In the genomic region with DNA sequence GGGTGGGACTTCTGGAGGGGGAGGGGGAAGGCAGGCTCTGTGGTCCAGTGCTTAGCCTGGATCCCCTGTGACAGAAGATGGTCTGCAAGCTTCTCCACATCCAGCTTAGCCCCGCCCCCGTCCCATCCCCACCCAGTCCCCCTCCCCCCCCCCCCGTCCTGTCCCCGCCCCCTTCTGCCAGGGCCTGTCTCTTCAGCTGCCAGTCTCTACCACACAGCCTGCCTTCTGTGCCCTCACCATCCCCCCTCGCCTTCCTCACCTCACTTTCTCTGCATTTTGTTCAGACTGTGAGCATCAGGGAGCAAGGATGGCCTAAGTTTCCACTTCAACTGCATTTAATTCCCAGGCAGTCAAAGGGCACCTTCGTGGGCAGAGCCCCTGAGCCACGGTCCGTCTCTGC, we compare ENCODE assay signal across 19 mouse cellular contexts. TPM values are rescaled to one million over a fixed set of nuclear protein-coding genes. Genes with fewer than 3 reads are reported as not detected.
"Had no signal": no experiment of that assay in that cellular context is flagged by ENCODE, and none has a peak within 500 bp of the region (broad histone marks: within the 10 kb centered on the region; RNA-seq: fewer than 3 reads in every experiment).

No protein-coding gene starts in this region.

- H3K36me3 ChIP-seq: liver, embryonic 15.5 days; lung, embryonic 15.5 days; midbrain, embryonic 10.5 days; midbrain, embryonic 15.5 days; neural tube, embryonic 12.5 days; stomach, embryonic 15.5 days had no signal

- H3K4me3 ChIP-seq: liver, embryonic 15.5 days; lung, embryonic 15.5 days; megakaryocyte, embryonic 14.5 days; midbrain, embryonic 10.5 days; midbrain, embryonic 15.5 days; neural tube, embryonic 12.5 days; stomach, embryonic 15.5 days had no signal

- ATAC-seq: intestine, embryonic 16.5 days; midbrain, embryonic 15.5 days had no signal

- H3K4me2 ChIP-seq: liver, embryonic 11.5 days; liver, embryonic 15.5 days; lung, embryonic 15.5 days; midbrain, embryonic 15.5 days; neural tube, embryonic 12.5 days; stomach, embryonic 15.5 days had no signal

- H3K27ac ChIP-seq: liver, embryonic 15.5 days; lung, embryonic 15.5 days; midbrain, embryonic 15.5 days; neural tube, embryonic 12.5 days; stomach, embryonic 15.5 days had no signal

- H3K4me1 ChIP-seq: liver, embryonic 15.5 days; lung, embryonic 15.5 days had no signal

- H3K9me3 ChIP-seq: liver, embryonic 15.5 days; lung, embryonic 15.5 days; midbrain, embryonic 10.5 days; midbrain, embryonic 15.5 days; neural tube, embryonic 12.5 days; stomach, embryonic 15.5 days had no signal

- H3K9ac ChIP-seq: liver, embryonic 15.5 days; lung, embryonic 15.5 days; midbrain, embryonic 15.5 days; neural tube, embryonic 12.5 days; stomach, embryonic 15.5 days had no signal

- DNase-seq: kidney, adult 18-20 months; kidney, adult 9 months; kidney, postnatal 14 days; left cerebral cortex, postnatal 4 days; lung, adult 18-20 months; lung, postnatal 10 days; lung, postnatal 36 days; right cerebral cortex, postnatal 25 days; spleen, adult 18-20 months; thymus, postnatal 25 days had no signal

- H3K27me3 ChIP-seq: liver, embryonic 15.5 days; lung, embryonic 15.5 days; midbrain, embryonic 15.5 days; neural tube, embryonic 12.5 days; stomach, embryonic 15.5 days had no signal

RNA-seq across cellular contexts. Expression of gene Ip6k3, which starts 50.8 kb away (rescaled TPM):
- total RNA-seq: left cerebral cortex, postnatal 4 days had no signal
- polyA plus RNA-seq: midbrain, embryonic 10.5 days had no signal
